Mouse (Mus musculus): Measurements from ENCODE around the gene Gm49510. TPM values are rescaled to one million over a fixed set of nuclear protein-coding genes. Genes with fewer than 3 reads are reported as not detected.

Gene Gm49510
- total RNA-seq, 1 experiment, result not detected

DNA sequence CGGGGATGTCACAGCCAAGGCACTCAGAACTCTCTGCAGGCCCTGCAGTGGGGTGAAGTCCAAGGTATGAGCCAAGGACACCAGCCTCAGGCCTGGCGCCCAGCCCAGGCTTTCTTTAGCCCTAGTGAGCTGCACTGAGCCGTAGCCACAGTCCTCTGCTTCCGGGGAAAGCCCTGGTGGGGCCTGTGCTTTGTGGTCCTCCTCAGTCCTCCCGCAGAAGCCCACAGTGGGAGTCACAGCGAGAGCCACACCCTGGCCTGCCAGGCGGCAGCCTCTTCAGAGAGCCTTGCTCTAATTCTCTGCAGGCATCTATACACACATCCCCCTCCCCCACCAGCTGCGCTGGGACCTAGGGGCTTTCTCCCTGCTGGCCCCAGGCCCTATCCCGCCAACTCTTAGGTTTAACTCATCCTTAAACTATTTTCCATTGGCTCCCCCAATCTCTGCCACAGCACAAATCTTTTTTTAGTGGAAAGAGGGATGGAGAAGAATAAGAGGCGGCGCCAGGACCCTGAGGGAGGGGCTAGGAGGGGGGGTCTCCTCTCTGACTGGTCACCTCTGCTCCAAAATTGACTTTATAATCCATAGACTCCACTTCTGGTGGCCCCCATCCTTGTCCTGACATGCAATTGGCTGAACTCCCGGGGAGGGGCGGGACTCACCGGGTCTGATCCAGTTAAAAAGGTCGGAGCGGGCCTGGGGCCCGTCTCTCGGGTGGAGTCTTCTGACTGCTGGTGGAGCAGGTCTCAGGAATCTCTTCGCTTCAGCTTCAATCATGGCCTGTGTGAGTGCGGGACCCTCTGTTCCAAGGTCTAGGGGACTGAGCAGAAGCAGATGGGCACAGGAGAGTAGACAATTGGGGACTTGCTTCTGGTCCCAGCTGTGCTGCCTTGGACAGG, 26.8 kb downstream of the Gm49510 start, which contains the start of gene Lgals1:
Gene Lgals1 (plus strand): TSS at position 705 of the 899 bp plus-strand sequence.
- peak; percentile 67 for DNase-seq (ENCODE audit: low read depth, low spot score)
- Histone ChIP-seq H3K4me1 (ENCODE audit: control insufficient read depth in 2 of 2, insufficient read depth in 2 of 2, low read length in 2 of 2, poor library complexity in 1 of 2) (peaks cover 21 to 23% of the 10 kb centered on the region in 2 experiments), H3K9me3 (ENCODE audit: control insufficient read depth, insufficient read depth, low read depth, low read length) (no peaks in the 10 kb centered on the region), H3K36me3 (ENCODE audit: control insufficient read depth, insufficient read depth, low read length, poor library complexity, severe bottlenecking) (peaks cover 3% of the 10 kb centered on the region; the same call in 1 of the 2 replicates), H3K9ac (ENCODE audit: insufficient read depth, low read depth, low read length, poor library complexity, severe bottlenecking) (no peak within 1 kb of the TSS), H3K27ac (ENCODE audit: insufficient read depth, low read depth, low read length, poor library complexity, severe bottlenecking) (no peak within 1 kb of the TSS), H3K4me3 (ENCODE audit: insufficient read depth in 1 of 2, low read depth in 1 of 2, low read length in 2 of 2, poor library complexity in 1 of 2, severe bottlenecking in 1 of 2) (peak within 1 kb of the TSS; percentile 44 to 52)
- in situ Hi-C loops (cut with MboI; ENCODE audit: low sequenced_read_pairs in 2 of 2, unreplicated experiment in 2 of 2), result no loop called here
- TF ChIP-seq CHD2 (IDR thresholded peaks at IDR 0.05; ENCODE audit: low read depth, low read length) (no peak), HCFC1 (IDR thresholded peaks at IDR 0.05; ENCODE audit: borderline replicate concordance, insufficient read depth, low read length) (no peak), ZC3H11A (IDR thresholded peaks at IDR 0.05; ENCODE audit: borderline replicate concordance, low read depth, low read length) (no peak), MAFK (IDR thresholded peaks at IDR 0.05; ENCODE audit: insufficient read depth, low read depth, low read length) (no peak), ZNF384 (IDR thresholded peaks at IDR 0.05; ENCODE audit: low read depth, low read length) (no peak)

DNA sequence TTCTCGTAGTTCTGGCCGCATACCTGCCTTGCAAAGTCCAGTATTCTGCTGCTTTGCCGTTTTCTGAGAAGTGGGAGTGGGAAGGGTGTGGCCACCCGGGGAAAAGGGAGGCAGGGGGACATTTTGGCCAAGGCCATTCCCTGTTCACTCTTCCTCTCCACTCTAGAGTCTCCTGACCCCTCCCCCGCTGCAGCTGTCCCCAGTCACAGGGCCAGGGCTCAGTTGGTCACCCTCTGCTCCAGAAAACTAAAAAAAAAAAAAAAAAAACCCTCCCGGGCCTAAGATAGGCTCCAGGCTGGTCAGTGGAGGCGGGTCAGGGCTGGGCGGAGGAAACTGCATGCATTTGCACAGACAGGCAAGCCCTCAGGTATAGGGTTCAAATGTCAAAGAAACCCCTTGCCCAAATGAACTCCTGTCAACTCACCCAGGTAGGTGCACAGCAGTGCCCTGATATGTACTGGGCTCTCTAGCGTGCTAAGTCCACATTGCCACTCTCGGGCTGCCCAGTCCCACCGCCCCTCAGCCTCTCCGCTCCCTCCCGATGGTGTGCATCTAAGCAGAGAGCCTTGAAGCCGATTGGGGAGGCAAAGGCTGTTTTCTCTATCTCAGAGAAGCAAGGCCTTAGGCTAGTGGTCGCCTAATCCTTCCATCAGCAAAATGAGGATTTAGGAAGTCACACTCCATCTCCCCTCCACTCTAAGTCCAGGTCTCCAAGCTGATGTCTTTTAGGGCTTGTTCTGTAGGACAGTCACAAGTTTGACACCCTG, 27.7 kb downstream of the Gm49510 start:
- in situ Hi-C loops (cut with MboI; ENCODE audit: low sequenced_read_pairs in 2 of 2, unreplicated experiment in 2 of 2), result no loop called here
- Histone ChIP-seq H3K36me3 (ENCODE audit: control insufficient read depth, insufficient read depth, low read length, poor library complexity, severe bottlenecking) (peaks cover 3% of the 10 kb centered on the region; the same call in 1 of the 2 replicates), H3K9me3 (ENCODE audit: control insufficient read depth, insufficient read depth, low read depth, low read length) (no peaks in the 10 kb centered on the region), H3K4me3 (ENCODE audit: insufficient read depth in 1 of 2, low read depth in 1 of 2, low read length in 2 of 2, poor library complexity in 1 of 2, severe bottlenecking in 1 of 2) (peak overlapping the region; percentile 44 to 48; a peak in 3 of 4 replicates), H3K27ac (ENCODE audit: insufficient read depth, low read depth, low read length, poor library complexity, severe bottlenecking) (no peak overlapping the region), H3K4me1 (ENCODE audit: control insufficient read depth in 2 of 2, insufficient read depth in 2 of 2, low read length in 2 of 2, poor library complexity in 1 of 2) (peaks cover 21 to 23% of the 10 kb centered on the region in 2 experiments), H3K9ac (ENCODE audit: insufficient read depth, low read depth, low read length, poor library complexity, severe bottlenecking) (peak overlapping the region; percentile 19; the same call in 1 of the 2 replicates)
- DNase-seq (ENCODE audit: low read depth, low spot score), result no peak
- TF ChIP-seq HCFC1 (IDR thresholded peaks at IDR 0.05; ENCODE audit: borderline replicate concordance, insufficient read depth, low read length) (no peak), CHD2 (IDR thresholded peaks at IDR 0.05; ENCODE audit: low read depth, low read length) (no peak), ZC3H11A (IDR thresholded peaks at IDR 0.05; ENCODE audit: borderline replicate concordance, low read depth, low read length) (no peak), MAFK (IDR thresholded peaks at IDR 0.05; ENCODE audit: insufficient read depth, low read depth, low read length) (no peak), ZNF384 (IDR thresholded peaks at IDR 0.05; ENCODE audit: low read depth, low read length) (no peak)

DNA sequence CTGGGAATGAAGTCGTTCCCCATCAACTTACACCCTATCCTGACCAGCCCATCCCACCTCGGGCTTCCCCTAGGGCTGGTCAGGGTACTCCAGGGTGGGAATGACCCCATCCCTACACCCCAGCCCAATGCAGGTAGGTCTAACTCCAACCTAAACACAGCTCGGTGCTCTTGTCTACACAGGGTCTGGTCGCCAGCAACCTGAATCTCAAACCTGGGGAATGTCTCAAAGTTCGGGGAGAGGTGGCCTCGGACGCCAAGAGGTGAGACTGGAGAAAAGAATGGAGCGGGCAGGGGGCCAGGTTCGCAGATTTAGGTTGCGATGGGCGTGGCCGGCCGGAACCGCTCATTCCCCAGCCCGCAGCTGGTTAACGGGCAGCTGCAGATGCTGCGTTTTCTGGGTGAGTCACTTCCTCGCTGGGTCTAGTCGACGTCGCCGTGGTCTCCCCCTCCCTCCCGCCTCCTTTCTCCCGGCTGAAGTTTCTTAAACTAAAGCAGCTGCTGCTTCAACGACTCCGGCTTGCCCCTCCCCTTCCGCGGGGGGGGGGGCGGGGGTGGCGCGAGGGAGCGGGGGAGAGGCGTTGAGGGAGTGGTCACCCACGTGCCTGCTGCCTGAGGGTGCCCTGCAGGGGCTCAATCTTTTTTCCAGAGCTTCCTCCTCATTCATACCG, 28.5 kb downstream of the Gm49510 start:
- Histone ChIP-seq H3K4me3 (ENCODE audit: insufficient read depth in 1 of 2, low read depth in 1 of 2, low read length in 2 of 2, poor library complexity in 1 of 2, severe bottlenecking in 1 of 2) (peak overlapping the region; percentile 14 to 44; a peak in 3 of 4 replicates), H3K9ac (ENCODE audit: insufficient read depth, low read depth, low read length, poor library complexity, severe bottlenecking) (peak overlapping the region; percentile 19; the same call in 1 of the 2 replicates), H3K9me3 (ENCODE audit: control insufficient read depth, insufficient read depth, low read depth, low read length) (no peaks in the 10 kb centered on the region), H3K36me3 (ENCODE audit: control insufficient read depth, insufficient read depth, low read length, poor library complexity, severe bottlenecking) (peaks cover 3% of the 10 kb centered on the region; the same call in 1 of the 2 replicates), H3K4me1 (ENCODE audit: control insufficient read depth in 2 of 2, insufficient read depth in 2 of 2, low read length in 2 of 2, poor library complexity in 1 of 2) (peaks cover 21 to 23% of the 10 kb centered on the region in 2 experiments), H3K27ac (ENCODE audit: insufficient read depth, low read depth, low read length, poor library complexity, severe bottlenecking) (no peak overlapping the region; the same call in 1 of the 2 replicates)
- DNase-seq (ENCODE audit: low read depth, low spot score), result no peak
- in situ Hi-C loops (cut with MboI; ENCODE audit: low sequenced_read_pairs in 2 of 2, unreplicated experiment in 2 of 2), result no loop called here
- TF ChIP-seq MAFK (IDR thresholded peaks at IDR 0.05; ENCODE audit: insufficient read depth, low read depth, low read length) (no peak), ZC3H11A (IDR thresholded peaks at IDR 0.05; ENCODE audit: borderline replicate concordance, low read depth, low read length) (no peak), HCFC1 (IDR thresholded peaks at IDR 0.05; ENCODE audit: borderline replicate concordance, insufficient read depth, low read length) (no peak), ZNF384 (IDR thresholded peaks at IDR 0.05; ENCODE audit: low read depth, low read length) (no peak), CHD2 (IDR thresholded peaks at IDR 0.05; ENCODE audit: low read depth, low read length) (no peak)

DNA sequence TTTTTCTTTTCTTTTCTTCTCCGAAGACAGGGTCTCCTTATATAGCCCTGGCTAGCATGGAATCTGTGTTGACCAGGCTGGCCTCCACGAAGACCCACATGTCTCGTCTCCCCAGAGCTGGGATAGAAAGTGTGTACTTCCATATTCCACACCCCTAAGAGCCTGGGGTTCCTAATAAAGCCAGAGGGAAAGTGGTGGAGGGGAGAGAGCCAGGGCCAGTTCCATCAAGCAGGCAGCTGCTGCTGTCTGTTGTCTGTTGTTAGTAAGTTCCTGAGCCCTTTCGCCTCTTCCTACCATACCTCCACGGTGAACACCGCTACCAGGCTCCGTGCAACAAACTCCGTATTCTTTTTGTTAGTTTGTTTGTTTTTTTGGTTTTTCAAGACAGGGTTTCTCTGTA, 29.1 kb downstream of the Gm49510 start:
- Histone ChIP-seq H3K9ac (ENCODE audit: insufficient read depth, low read depth, low read length, poor library complexity, severe bottlenecking) (no peak overlapping the region; the same call in 1 of the 2 replicates), H3K4me3 (ENCODE audit: insufficient read depth in 1 of 2, low read depth in 1 of 2, low read length in 2 of 2, poor library complexity in 1 of 2, severe bottlenecking in 1 of 2) (no peak overlapping the region)

More for the DNA sequence above, 29.1 kb downstream of the Gm49510 start:
- no peak for DNase-seq (ENCODE audit: low read depth, low spot score)
- Histone ChIP-seq H3K27ac (ENCODE audit: insufficient read depth, low read depth, low read length, poor library complexity, severe bottlenecking) (no peak overlapping the region), H3K4me1 (ENCODE audit: control insufficient read depth in 2 of 2, insufficient read depth in 2 of 2, low read length in 2 of 2, poor library complexity in 1 of 2) (peaks cover 20 to 23% of the 10 kb centered on the region in 2 experiments), H3K9me3 (ENCODE audit: control insufficient read depth, insufficient read depth, low read depth, low read length) (no peaks in the 10 kb centered on the region), H3K36me3 (ENCODE audit: control insufficient read depth, insufficient read depth, low read length, poor library complexity, severe bottlenecking) (peaks cover 3% of the 10 kb centered on the region; the same call in 1 of the 2 replicates)
- in situ Hi-C loops (cut with MboI; ENCODE audit: low sequenced_read_pairs in 2 of 2, unreplicated experiment in 2 of 2), result no loop called here
- TF ChIP-seq MAFK (IDR thresholded peaks at IDR 0.05; ENCODE audit: insufficient read depth, low read depth, low read length), result no peak
- no peak for TF ChIP-seq CHD2 (IDR thresholded peaks at IDR 0.05; ENCODE audit: low read depth, low read length)
- no peak for TF ChIP-seq HCFC1 (IDR thresholded peaks at IDR 0.05; ENCODE audit: borderline replicate concordance, insufficient read depth, low read length)
- TF ChIP-seq ZC3H11A (IDR thresholded peaks at IDR 0.05; ENCODE audit: borderline replicate concordance, low read depth, low read length), result no peak
- no peak for TF ChIP-seq ZNF384 (IDR thresholded peaks at IDR 0.05; ENCODE audit: low read depth, low read length)
